Mouse (Mus musculus): ENCODE results near the gene Hook1. TPM values are rescaled to one million over a fixed set of nuclear protein-coding genes. Genes with fewer than 3 reads are reported as not detected.

Hook1 gene
- 35.1 TPM for total RNA-seq (2023)

GRCm38 (mm10) chr4:95966928-95967724 lies at the start of gene Hook1:
Gene Hook1 (plus strand): TSS chr4:95967240.

Other genes starting within 250 kb of the Hook1 start
- not detected for gene Cyp2j13, start 110.3 kb downstream of the Hook1 start, total RNA-seq (2023)
- gene Cyp2j12, start 173.9 kb downstream of the Hook1 start, total RNA-seq (2023): not detected